Mouse (Mus musculus) erythroblast, embryonic 14.5 days (primary cell): Measurements from ENCODE around the gene Pdzrn3.

Source experiments
- GATA1 ChIP-seq: IDR thresholded peaks from 2 replicates; pipeline ENCODE4 v1.6.1; 2012; ENCODE audit warnings: low read length, inconsistent platforms, mixed read lengths
- TAL1 ChIP-seq: IDR thresholded peaks from 3 replicates; pipeline ENCODE4 v1.6.1; 2012; ENCODE audit warnings: low read length, inconsistent platforms, mixed read lengths

DNA sequence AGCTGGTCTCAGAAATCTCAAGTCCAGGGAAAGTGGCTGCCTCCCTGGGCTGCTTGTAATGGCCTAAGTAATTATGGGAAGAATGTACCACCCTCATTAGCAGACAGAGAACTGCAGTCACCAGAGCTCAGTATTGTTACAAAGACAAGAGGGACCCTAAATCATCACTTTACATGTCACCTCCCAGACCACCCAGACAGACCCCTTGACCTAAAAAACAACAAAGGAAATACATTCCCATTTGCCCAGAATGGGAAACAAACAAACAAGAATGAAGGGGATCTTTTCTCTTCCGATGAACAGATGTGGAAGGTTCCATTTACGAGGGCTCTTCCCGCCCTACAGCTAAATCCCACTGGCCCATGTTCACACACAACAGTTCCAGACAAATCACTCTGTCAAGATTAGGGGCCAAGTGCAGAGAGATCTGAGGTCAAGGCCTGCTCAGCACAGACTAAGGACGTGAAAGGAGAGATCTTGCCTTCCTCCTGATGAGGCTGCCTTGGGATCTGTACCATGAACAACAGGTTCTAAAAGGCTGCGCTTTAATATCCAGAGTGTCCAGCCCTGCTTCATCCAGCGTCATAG, 93.2 kb downstream of the Pdzrn3 start:
- TF ChIP-seq GATA1 = no peak
- TF ChIP-seq TAL1 = no peak
